Mouse (Mus musculus): ENCODE data around the gene Gm21981. TPM values are rescaled to one million over a fixed set of nuclear protein-coding genes. Genes with fewer than 3 reads are reported as not detected.

Gm21981 gene
- 1.3 TPM in 1 of 2 replicates, not detected in the other for polyA plus RNA-seq (2012; ENCODE audit: insufficient read depth, insufficient read length, missing spikeins)

GRCm38 (mm10) chr17:47694442-47694502 is at the start of gene Gm21981:
TSS of gene Gm21981 (minus strand) at chr17:47694455.
- peak within 1 kb of the TSS; percentile 78 for H3K4me3 ChIP-seq (ENCODE audit: insufficient read depth, low read depth, low read length)
- no peaks in the 10 kb centered on the region; the same call in 1 of the 2 replicates for H3K4me1 ChIP-seq (ENCODE audit: control insufficient read depth, insufficient read depth, insufficient read length, low read length)
- H3K27ac ChIP-seq (replicated peaks; ENCODE audit: low read depth, low read length), result peak within 1 kb of the TSS; percentile 73

GRCm38 (mm10) chr17:47742991-47743734 is 48.9 kb upstream of the Gm21981 start:
- H3K4me3 ChIP-seq (ENCODE audit: insufficient read depth, low read depth, low read length), result no peak overlapping the region
- H3K27ac ChIP-seq (replicated peaks; ENCODE audit: low read depth, low read length), result no peak overlapping the region
- H3K4me1 ChIP-seq (ENCODE audit: control insufficient read depth, insufficient read depth, insufficient read length, low read length), result peaks cover 20% of the 10 kb centered on the region

GRCm38 (mm10) chr17:47740186-47740585 is 45.9 kb upstream of the Gm21981 start:
- Histone ChIP-seq H3K4me1 (ENCODE audit: control insufficient read depth, insufficient read depth, insufficient read length, low read length) (peaks cover 20% of the 10 kb centered on the region), H3K27ac (replicated peaks; ENCODE audit: low read depth, low read length) (peak overlapping the region; percentile 1; the same call in 1 of the 2 replicates), H3K4me3 (ENCODE audit: insufficient read depth, low read depth, low read length) (no peak overlapping the region)

GRCm38 (mm10) chr17:47738879-47739798 is 44.9 kb upstream of the Gm21981 start:
- Histone ChIP-seq H3K4me1 (ENCODE audit: control insufficient read depth, insufficient read depth, insufficient read length, low read length) (peaks cover 20% of the 10 kb centered on the region), H3K27ac (replicated peaks; ENCODE audit: low read depth, low read length) (peak overlapping the region; percentile 28; the same call in 1 of the 2 replicates)

GRCm38 (mm10) chr17:47738066-47738878 is 44.0 kb upstream of the Gm21981 start:
- H3K4me3 ChIP-seq (ENCODE audit: insufficient read depth, low read depth, low read length), result peak overlapping the region; percentile 85
- H3K4me1 ChIP-seq (ENCODE audit: control insufficient read depth, insufficient read depth, insufficient read length, low read length), result peaks cover 20% of the 10 kb centered on the region
- peak overlapping the region; percentile 47 for H3K27ac ChIP-seq (replicated peaks; ENCODE audit: low read depth, low read length)

More at GRCm38 (mm10) chr17:47738879-47739798, 44.9 kb upstream of the Gm21981 start:
- H3K4me3 ChIP-seq (ENCODE audit: insufficient read depth, low read depth, low read length), result peak overlapping the region; percentile 85

- peak overlapping the region; percentile 85 for H3K4me3 ChIP-seq (ENCODE audit: insufficient read depth, low read depth, low read length)
- H3K27ac ChIP-seq (replicated peaks; ENCODE audit: low read depth, low read length), result peak overlapping the region; percentile 88
- peaks cover 20% of the 10 kb centered on the region for H3K4me1 ChIP-seq (ENCODE audit: control insufficient read depth, insufficient read depth, insufficient read length, low read length)
Observed at GRCm38 (mm10) chr17:47737271-47738065, 43.2 kb upstream of the Gm21981 start.

- Histone ChIP-seq H3K4me3 (ENCODE audit: insufficient read depth, low read depth, low read length) (peak within 1 kb of the TSS; percentile 85), H3K4me1 (ENCODE audit: control insufficient read depth, insufficient read depth, insufficient read length, low read length) (peaks cover 20% of the 10 kb centered on the region), H3K27ac (replicated peaks; ENCODE audit: low read depth, low read length) (peak within 1 kb of the TSS; percentile 88)
Observed at GRCm38 (mm10) chr17:47736856-47737255, 42.6 kb upstream of the Gm21981 start, which contains the start of gene Tfeb. TSS of gene Tfeb (plus strand) at chr17:47737030.

- H3K4me1 ChIP-seq (ENCODE audit: control insufficient read depth, insufficient read depth, insufficient read length, low read length), result peaks cover 13% of the 10 kb centered on the region
- H3K27ac ChIP-seq (replicated peaks; ENCODE audit: low read depth, low read length), result no peak overlapping the region
- H3K4me3 ChIP-seq (ENCODE audit: insufficient read depth, low read depth, low read length), result no peak overlapping the region
Observed at GRCm38 (mm10) chr17:47735553-47736100, 41.4 kb upstream of the Gm21981 start.

GRCm38 (mm10) chr17:47730633-47731575 is 36.6 kb upstream of the Gm21981 start:
- no peak overlapping the region for H3K27ac ChIP-seq (replicated peaks; ENCODE audit: low read depth, low read length)
- H3K4me3 ChIP-seq (ENCODE audit: insufficient read depth, low read depth, low read length), result no peak overlapping the region
- H3K4me1 ChIP-seq (ENCODE audit: control insufficient read depth, insufficient read depth, insufficient read length, low read length), result no peaks in the 10 kb centered on the region

GRCm38 (mm10) chr17:47726566-47726965 is 32.3 kb upstream of the Gm21981 start, which contains the start of gene Pgc:
TSS of gene Pgc (plus strand) at chr17:47726842.
- H3K27ac ChIP-seq (replicated peaks; ENCODE audit: low read depth, low read length), result no peak within 1 kb of the TSS
- H3K4me3 ChIP-seq (ENCODE audit: insufficient read depth, low read depth, low read length), result no peak within 1 kb of the TSS
- no peaks in the 10 kb centered on the region for H3K4me1 ChIP-seq (ENCODE audit: control insufficient read depth, insufficient read depth, insufficient read length, low read length)

- Histone ChIP-seq H3K27ac (replicated peaks; ENCODE audit: low read depth, low read length) (no peak overlapping the region), H3K4me1 (ENCODE audit: control insufficient read depth, insufficient read depth, insufficient read length, low read length) (no peaks in the 10 kb centered on the region), H3K4me3 (ENCODE audit: insufficient read depth, low read depth, low read length) (no peak overlapping the region)
Observed at GRCm38 (mm10) chr17:47721183-47721582, 26.9 kb upstream of the Gm21981 start.

GRCm38 (mm10) chr17:47715037-47715436 is 20.8 kb upstream of the Gm21981 start:
- Histone ChIP-seq H3K4me3 (ENCODE audit: insufficient read depth, low read depth, low read length) (no peak overlapping the region), H3K27ac (replicated peaks; ENCODE audit: low read depth, low read length) (no peak overlapping the region), H3K4me1 (ENCODE audit: control insufficient read depth, insufficient read depth, insufficient read length, low read length) (no peaks in the 10 kb centered on the region)

- Histone ChIP-seq H3K4me3 (ENCODE audit: insufficient read depth, low read depth, low read length) (no peak overlapping the region), H3K27ac (replicated peaks; ENCODE audit: low read depth, low read length) (no peak overlapping the region), H3K4me1 (ENCODE audit: control insufficient read depth, insufficient read depth, insufficient read length, low read length) (no peaks in the 10 kb centered on the region)
Observed at GRCm38 (mm10) chr17:47712889-47713571, 18.8 kb upstream of the Gm21981 start.

All from brown adipose tissue, adult 24 weeks (tissue).